8 mouse cellular contexts compared by ENCODE assay signal in the genomic region with DNA sequence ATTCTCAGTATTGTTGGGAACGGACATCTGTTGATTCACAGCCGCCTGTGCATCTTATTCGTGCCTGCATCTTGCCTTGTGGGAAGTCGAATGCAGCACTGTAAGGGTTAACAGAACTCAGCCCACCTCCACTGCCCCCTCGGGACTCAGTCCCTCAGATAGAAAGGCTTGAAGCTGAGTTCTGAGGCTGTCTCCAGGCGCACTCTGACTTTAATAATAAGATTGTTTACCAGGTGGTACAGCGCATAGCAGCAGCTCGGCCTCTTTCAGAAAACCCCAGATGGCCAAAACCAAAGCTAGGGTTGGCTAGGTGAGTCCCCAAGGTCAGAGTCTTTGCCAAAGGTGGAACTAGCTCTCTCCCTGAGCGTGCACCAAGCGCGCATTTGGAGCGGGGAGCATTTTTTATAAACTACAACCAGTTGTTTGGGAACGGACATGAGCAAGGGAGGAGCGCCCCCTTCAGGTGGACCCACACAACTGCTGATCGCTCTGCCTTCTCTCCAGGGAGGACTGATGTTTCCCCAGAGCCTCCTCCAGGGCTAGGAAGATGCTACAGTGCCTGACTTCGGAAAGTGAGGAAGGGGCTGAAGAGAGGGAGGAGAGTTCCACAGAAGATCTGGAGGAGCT. TPM values are rescaled to one million over a fixed set of nuclear protein-coding genes. Genes with fewer than 3 reads are reported as not detected.
DNase-seq lines count a peak whose midpoint lies in the region; ATAC-seq lines count a peak whose summit lies in the region.

A gene (plus strand): TSS at position 548 of the 627 bp plus-strand sequence.

- no peak within 1 kb of the TSS for H3K27ac ChIP-seq in heart, embryonic 11.5 days (ENCODE audit: low read depth, low read length)
- no peak within 1 kb of the TSS for H3K27ac ChIP-seq in kidney, embryonic 14.5 days (ENCODE audit: low read depth, low read length)
- no peak within 1 kb of the TSS for H3K27ac ChIP-seq in liver, embryonic 11.5 days (ENCODE audit: low read depth, low read length)

- ATAC-seq in heart, embryonic 11.5 days (replicated peaks; ENCODE audit: insufficient number of reproducible peaks, low FRiP score, low TSS enrichment), result no peak
- peak; percentile 46; the same call in 1 of the 2 replicates for ATAC-seq in kidney, embryonic 14.5 days (ENCODE audit: low FRiP score, low TSS enrichment)
- ATAC-seq in liver, embryonic 11.5 days (replicated peaks; ENCODE audit: low FRiP score), result no peak

- H3K27me3 ChIP-seq in heart, embryonic 11.5 days (ENCODE audit: control insufficient read depth, insufficient read depth, low read length), result peaks cover 18% of the 10 kb centered on the region
- H3K27me3 ChIP-seq in kidney, embryonic 14.5 days (ENCODE audit: control insufficient read depth, insufficient read depth, low read length), result peaks cover 4% of the 10 kb centered on the region; the same call in 1 of the 2 replicates
- peaks cover 18% of the 10 kb centered on the region for H3K27me3 ChIP-seq in liver, embryonic 11.5 days (replicated peaks; ENCODE audit: control insufficient read depth, insufficient read depth, low read length)

- H3K9ac ChIP-seq in heart, embryonic 11.5 days (ENCODE audit: low read depth, low read length), result no peak within 1 kb of the TSS
- H3K9ac ChIP-seq in kidney, embryonic 14.5 days (ENCODE audit: low read depth, low read length), result 0 out of 2 replicates have a peak within 1 kb of the TSS, but pooled peaks have one; percentile 4
- H3K9ac ChIP-seq in liver, embryonic 11.5 days (ENCODE audit: low read depth, low read length), result no peak within 1 kb of the TSS

- H3K4me2 ChIP-seq in heart, embryonic 11.5 days, result peak within 1 kb of the TSS; percentile 49
- peak within 1 kb of the TSS; percentile 36 for H3K4me2 ChIP-seq in kidney, embryonic 14.5 days (replicated peaks; ENCODE audit: low read depth, low read length)
- H3K4me2 ChIP-seq in liver, embryonic 11.5 days, result peak within 1 kb of the TSS; percentile 47

- no peaks in the 10 kb centered on the region for H3K36me3 ChIP-seq in heart, embryonic 11.5 days (ENCODE audit: control insufficient read depth, insufficient read depth, low read length)
- H3K36me3 ChIP-seq in kidney, embryonic 14.5 days (ENCODE audit: control insufficient read depth, insufficient read depth, low read length), result no peaks in the 10 kb centered on the region
- H3K36me3 ChIP-seq in liver, embryonic 11.5 days (ENCODE audit: control insufficient read depth, insufficient read depth, low read length), result no peaks in the 10 kb centered on the region

- H3K4me1 ChIP-seq in heart, embryonic 11.5 days (ENCODE audit: control insufficient read depth, insufficient read depth, low read length), result no peaks in the 10 kb centered on the region
- no peaks in the 10 kb centered on the region for H3K4me1 ChIP-seq in kidney, embryonic 14.5 days (ENCODE audit: control insufficient read depth, insufficient read depth, low read length)
- no peaks in the 10 kb centered on the region for H3K4me1 ChIP-seq in liver, embryonic 11.5 days (replicated peaks; ENCODE audit: control insufficient read depth, insufficient read depth, low read length)

- 22% methylated on average over 16 of the region's 16 CpGs for WGBS in heart, embryonic 11.5 days (ENCODE audit: insufficient replicate concordance)
- 19% methylated on average over 16 of the region's 16 CpGs for WGBS in kidney, embryonic 14.5 days
- 24% methylated on average over 16 of the region's 16 CpGs for WGBS in liver, embryonic 11.5 days

- H3K9me3 ChIP-seq in heart, embryonic 11.5 days (replicated peaks; ENCODE audit: control insufficient read depth, low read length), result no peaks in the 10 kb centered on the region
- H3K9me3 ChIP-seq in kidney, embryonic 14.5 days (ENCODE audit: control insufficient read depth, low read length), result no peaks in the 10 kb centered on the region
- no peaks in the 10 kb centered on the region for H3K9me3 ChIP-seq in liver, embryonic 11.5 days (ENCODE audit: control insufficient read depth, low read length)

- peak; percentile 16 to 54 for DNase-seq in spleen, postnatal 10 days (ENCODE audit: low spot score in 2 of 2)
- DNase-seq in spleen, adult 12 weeks (ENCODE audit: low spot score), result no peak
- DNase-seq in cerebellum, postnatal 14 days, result peak; percentile 38 to 59
- peak; percentile 49 for DNase-seq in liver, embryonic 11.5 days (ENCODE audit: low spot score)
- DNase-seq in natural killer cell, adult 2 months (ENCODE audit: low spot score in 2 of 2), result peak; percentile 11 to 28
- DNase-seq in thymus, postnatal 14 days, result peak; percentile 41

- no peak within 1 kb of the TSS for H3K4me3 ChIP-seq in heart, embryonic 11.5 days (ENCODE audit: low read depth, low read length)
- no peak within 1 kb of the TSS for H3K4me3 ChIP-seq in kidney, embryonic 14.5 days (ENCODE audit: low read length)
- no peak within 1 kb of the TSS for H3K4me3 ChIP-seq in liver, embryonic 11.5 days (ENCODE audit: low read depth, low read length)

RNA-seq across cellular contexts. Expression of the gene that starts here (rescaled TPM):
- not detected in 2 replicates for polyA plus RNA-seq in heart, embryonic 11.5 days (2014; fragmentation: Nextera tagmentation; extraction: Ambion mirVana)
- not detected in 2 replicates for polyA plus RNA-seq in kidney, embryonic 14.5 days (2014; fragmentation: Nextera tagmentation; extraction: Ambion mirVana)
- polyA plus RNA-seq in liver, embryonic 11.5 days (2014; fragmentation: Nextera tagmentation; extraction: Ambion mirVana), result not detected in 2 replicates

Comparison
In these comparisons a context has a peak if more than half of its experiments do, and no peak if none do; other contexts are left out.
1. Peak in ATAC-seq, H3K9ac ChIP-seq and H3K4me2 ChIP-seq in kidney, embryonic 14.5 days; RNA of the gene not detected or under 1 TPM.
2. Peak in DNase-seq and H3K4me2 ChIP-seq in liver, embryonic 11.5 days; RNA of the gene not detected or under 1 TPM.